Mouse (Mus musculus): Measurements from ENCODE around the gene Dab2. TPM values are rescaled to one million over a fixed set of nuclear protein-coding genes. Genes with fewer than 3 reads are reported as not detected.

The Dab2 gene
- polyA plus RNA-seq, 1 experiment from 2014 or later = 77.8 TPM

DNA sequence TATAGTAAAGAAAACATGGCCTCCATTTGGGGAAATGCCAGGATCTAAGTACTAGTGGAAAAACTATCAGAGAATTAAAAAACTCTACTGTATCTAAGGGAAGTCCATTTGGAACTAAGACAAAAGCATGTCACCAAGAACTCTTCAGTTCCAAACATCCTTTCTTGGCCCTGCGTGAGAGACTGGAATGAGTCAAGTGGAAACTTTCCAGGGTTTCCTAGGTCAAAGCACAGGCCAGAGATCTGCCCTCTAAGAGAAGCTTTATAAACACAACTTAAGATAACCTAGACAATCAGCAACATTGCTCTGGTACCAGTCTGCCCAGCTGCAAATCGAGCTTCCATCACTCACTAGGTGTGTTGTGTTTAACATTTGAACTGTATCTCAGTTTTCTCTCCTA is 31.8 kb downstream of the Dab2 start:
- Histone ChIP-seq H3K27ac (no peak overlapping the region), H3K4me3 (replicated peaks) (no peak overlapping the region), H3K27me3 (no peaks in the 10 kb centered on the region), H3K9ac (no peak overlapping the region), H3K4me1 (no peaks in the 10 kb centered on the region), H3K4me2 (no peak overlapping the region), H3K9me3 (replicated peaks) (no peaks in the 10 kb centered on the region), H3K36me3 (no peaks in the 10 kb centered on the region)
- ATAC-seq (replicated peaks; ENCODE audit: low FRiP score) = no peak
- WGBS = 42% methylated on average over 2 of the region's 2 CpGs

DNA sequence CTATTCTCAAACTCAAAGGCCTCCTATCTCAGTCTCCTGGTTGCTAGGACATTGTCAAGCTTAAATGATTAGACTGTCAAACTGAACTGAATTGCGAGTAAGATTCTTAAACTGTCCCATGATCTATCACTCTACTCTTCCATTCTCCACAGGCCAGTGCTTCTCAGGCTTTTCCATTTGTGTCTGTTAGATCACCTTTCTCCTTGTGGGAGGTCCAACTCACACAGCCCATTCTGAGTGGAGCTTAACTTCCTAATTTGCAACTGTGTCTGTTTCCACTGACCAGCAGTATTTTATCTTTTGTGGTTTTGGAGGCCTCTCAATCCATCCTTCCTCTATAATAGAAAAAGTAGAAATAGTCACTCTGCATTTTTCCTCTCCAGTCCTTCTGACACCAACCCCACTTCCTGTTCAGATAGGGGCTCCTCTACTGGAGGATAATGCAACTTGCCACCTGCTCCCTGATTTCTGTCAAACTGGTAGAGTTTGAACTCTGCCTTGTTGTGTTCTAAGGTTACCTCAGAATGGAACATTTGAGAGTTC is 35.1 kb downstream of the Dab2 start:
- no peak for ATAC-seq (replicated peaks; ENCODE audit: low FRiP score)
- Histone ChIP-seq H3K9me3 (replicated peaks) (no peaks in the 10 kb centered on the region), H3K27me3 (no peaks in the 10 kb centered on the region), H3K27ac (no peak overlapping the region), H3K4me2 (no peak overlapping the region), H3K4me3 (replicated peaks) (no peak overlapping the region), H3K36me3 (no peaks in the 10 kb centered on the region), H3K4me1 (no peaks in the 10 kb centered on the region), H3K9ac (no peak overlapping the region)
- WGBS = 79% methylated on average over 1 of the region's 1 CpGs

DNA sequence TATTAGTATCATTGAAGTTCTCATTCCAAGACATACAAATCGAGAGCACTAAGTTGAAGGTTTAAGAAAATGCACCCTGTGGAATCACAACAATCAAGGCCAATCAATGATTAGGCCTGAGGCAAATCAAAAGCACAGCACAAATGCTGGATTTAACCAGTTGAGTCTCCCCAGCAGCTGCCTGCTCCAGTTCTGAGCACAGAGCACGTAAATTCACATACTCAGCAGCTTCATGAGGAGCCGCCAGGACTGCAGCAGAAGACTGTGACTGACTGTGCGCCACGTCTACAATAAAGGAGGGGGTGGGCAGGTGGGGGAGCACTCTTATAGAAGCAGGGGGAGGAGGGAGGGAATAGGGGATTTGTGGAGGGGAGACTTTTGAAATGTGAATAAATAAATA is 40.2 kb downstream of the Dab2 start:
- Histone ChIP-seq H3K27me3 (no peaks in the 10 kb centered on the region), H3K36me3 (no peaks in the 10 kb centered on the region), H3K9me3 (replicated peaks) (no peaks in the 10 kb centered on the region), H3K9ac (no peak overlapping the region), H3K4me3 (replicated peaks) (no peak overlapping the region), H3K4me1 (no peaks in the 10 kb centered on the region), H3K27ac (no peak overlapping the region), H3K4me2 (no peak overlapping the region)
- 65% methylated on average over 5 of the region's 5 CpGs for WGBS
- no peak for ATAC-seq (replicated peaks; ENCODE audit: low FRiP score)

DNA sequence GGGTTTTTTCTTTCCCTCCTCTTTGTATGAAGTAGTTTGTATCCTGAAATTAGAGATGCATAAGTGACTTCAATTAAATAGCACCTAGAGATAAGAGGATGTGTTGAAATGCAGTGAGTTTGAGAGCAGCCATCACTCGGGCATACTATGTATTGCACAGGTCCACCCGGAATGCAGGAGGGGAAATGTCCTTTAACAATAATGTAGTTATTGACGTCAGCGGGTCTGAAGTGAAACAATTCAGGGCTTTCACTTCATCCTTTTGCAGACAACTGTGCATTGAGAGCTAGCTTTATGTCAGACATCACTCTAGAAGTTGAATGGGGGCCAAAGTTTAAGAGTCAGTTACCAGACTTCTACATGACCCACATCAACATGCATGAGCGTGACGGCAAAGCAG is 40.8 kb downstream of the Dab2 start:
- no peak for ATAC-seq (replicated peaks; ENCODE audit: low FRiP score)

DNA sequence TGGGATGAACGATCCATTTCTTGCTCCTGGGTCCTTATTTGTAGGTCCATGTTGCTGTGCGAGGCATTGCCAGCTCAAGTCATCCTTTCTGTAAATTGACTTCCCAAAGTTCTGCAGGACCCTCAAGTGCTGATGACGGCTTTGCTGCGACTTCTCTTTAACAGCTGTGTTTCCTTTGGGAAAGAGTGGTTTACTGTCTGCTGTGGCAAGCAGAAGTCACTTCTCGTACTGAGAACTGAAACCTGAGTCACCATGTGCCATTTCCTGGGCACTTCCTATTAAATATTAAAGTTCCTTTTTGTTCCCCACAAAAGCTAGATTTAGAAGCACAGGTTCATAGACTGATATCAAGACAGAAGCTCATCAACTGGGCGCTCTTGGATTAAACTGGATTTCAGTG is 41.8 kb downstream of the Dab2 start:
- ATAC-seq (replicated peaks; ENCODE audit: low FRiP score) = no peak
- Histone ChIP-seq H3K4me3 (replicated peaks) (no peak overlapping the region), H3K27ac (no peak overlapping the region), H3K9me3 (replicated peaks) (no peaks in the 10 kb centered on the region), H3K27me3 (no peaks in the 10 kb centered on the region), H3K36me3 (no peaks in the 10 kb centered on the region), H3K9ac (no peak overlapping the region), H3K4me2 (no peak overlapping the region), H3K4me1 (no peaks in the 10 kb centered on the region)
- 84% methylated on average over 6 of the region's 6 CpGs for WGBS

More for the DNA sequence above, 40.8 kb downstream of the Dab2 start:
- H3K9me3 ChIP-seq (replicated peaks) = no peaks in the 10 kb centered on the region
- 82% methylated on average over 6 of the region's 6 CpGs for WGBS
- H3K36me3 ChIP-seq = no peaks in the 10 kb centered on the region
- no peaks in the 10 kb centered on the region for H3K27me3 ChIP-seq
- no peak overlapping the region for H3K27ac ChIP-seq
- H3K4me3 ChIP-seq (replicated peaks) = no peak overlapping the region
- no peak overlapping the region for H3K4me2 ChIP-seq
- H3K4me1 ChIP-seq = no peaks in the 10 kb centered on the region
- H3K9ac ChIP-seq = no peak overlapping the region

DNA sequence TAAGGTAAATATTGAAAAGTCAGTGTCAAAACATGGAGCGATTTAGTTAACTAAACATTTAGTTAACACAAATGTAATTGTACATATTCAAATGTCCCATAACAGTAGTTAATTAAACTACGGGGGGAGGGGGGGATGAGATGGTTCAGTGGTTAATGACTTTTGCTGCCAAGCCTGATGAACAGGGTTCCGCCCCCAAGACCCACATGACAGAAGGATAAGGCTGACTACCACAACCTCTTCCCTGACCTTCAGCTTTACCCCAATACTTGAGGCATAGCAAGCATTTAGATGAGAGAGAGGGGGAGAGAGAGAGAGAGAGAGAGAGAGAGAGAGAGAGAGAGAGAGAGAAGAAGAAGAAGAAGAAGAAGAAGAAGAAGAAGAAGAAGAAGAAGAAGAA is 54.3 kb downstream of the Dab2 start:
- no peaks in the 10 kb centered on the region for H3K27me3 ChIP-seq
- no peaks in the 10 kb centered on the region for H3K36me3 ChIP-seq
- no peaks in the 10 kb centered on the region for H3K9me3 ChIP-seq (replicated peaks)
- 79% methylated on average over 3 of the region's 3 CpGs for WGBS
- H3K4me2 ChIP-seq = no peak overlapping the region
- no peak for ATAC-seq (replicated peaks; ENCODE audit: low FRiP score)
- no peaks in the 10 kb centered on the region for H3K4me1 ChIP-seq
- H3K27ac ChIP-seq = no peak overlapping the region
- H3K9ac ChIP-seq = no peak overlapping the region
- H3K4me3 ChIP-seq (replicated peaks) = no peak overlapping the region

DNA sequence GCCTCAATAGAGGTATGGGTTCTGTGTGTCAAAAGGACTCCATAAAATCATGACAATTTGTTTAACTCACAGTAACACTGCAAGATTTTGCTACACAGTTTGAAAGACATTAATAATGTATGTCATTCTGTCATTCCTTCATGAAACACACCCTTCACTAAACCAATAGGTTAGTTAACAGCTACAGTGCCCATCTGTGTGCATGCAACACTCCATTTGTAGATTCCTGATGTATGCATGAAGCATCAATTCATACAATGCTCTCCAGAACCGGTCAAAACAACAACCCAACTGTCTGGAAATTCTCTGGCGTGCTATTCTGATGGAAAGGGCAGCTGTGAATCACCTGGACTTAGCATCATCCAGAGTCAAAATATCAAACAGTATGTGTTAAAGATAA is 60.3 kb downstream of the Dab2 start:
- Histone ChIP-seq H3K9ac (no peak overlapping the region), H3K27ac (no peak overlapping the region), H3K9me3 (replicated peaks) (no peaks in the 10 kb centered on the region), H3K36me3 (no peaks in the 10 kb centered on the region), H3K27me3 (no peaks in the 10 kb centered on the region), H3K4me3 (replicated peaks) (no peak overlapping the region), H3K4me1 (no peaks in the 10 kb centered on the region), H3K4me2 (no peak overlapping the region)
- no peak for ATAC-seq (replicated peaks; ENCODE audit: low FRiP score)
- WGBS = 88% methylated on average over 2 of the region's 2 CpGs

DNA sequence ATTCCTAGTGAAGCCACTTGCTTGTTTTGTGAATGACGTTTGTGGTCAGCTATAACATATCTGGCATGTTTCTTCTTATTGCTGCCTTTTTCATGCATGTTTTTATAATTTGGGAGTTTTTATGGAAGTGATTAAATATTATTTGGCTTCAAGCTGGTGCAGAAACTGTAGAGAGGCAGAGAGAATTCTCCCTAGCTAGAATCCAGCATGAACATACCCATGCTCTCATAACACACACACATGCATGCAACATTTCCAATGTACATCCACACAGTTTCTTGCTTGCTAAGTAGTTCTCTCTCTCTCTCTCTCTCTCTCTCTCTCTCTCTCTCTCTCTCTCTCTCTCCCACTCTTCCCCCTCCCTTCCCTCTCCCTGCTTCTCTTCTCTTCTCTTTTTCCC is 70.4 kb downstream of the Dab2 start:
- peaks cover 6% of the 10 kb centered on the region; the same call in 1 of the 2 replicates for H3K4me1 ChIP-seq
- WGBS = 48% methylated on average over 1 of the region's 1 CpGs
- no peak overlapping the region for H3K4me3 ChIP-seq (replicated peaks)
- H3K4me2 ChIP-seq = no peak overlapping the region
- H3K27ac ChIP-seq = no peak overlapping the region
- H3K9ac ChIP-seq = no peak overlapping the region
- no peak for ATAC-seq (replicated peaks; ENCODE audit: low FRiP score)
- H3K9me3 ChIP-seq (replicated peaks) = no peaks in the 10 kb centered on the region
- H3K36me3 ChIP-seq = no peaks in the 10 kb centered on the region
- no peaks in the 10 kb centered on the region for H3K27me3 ChIP-seq

DNA sequence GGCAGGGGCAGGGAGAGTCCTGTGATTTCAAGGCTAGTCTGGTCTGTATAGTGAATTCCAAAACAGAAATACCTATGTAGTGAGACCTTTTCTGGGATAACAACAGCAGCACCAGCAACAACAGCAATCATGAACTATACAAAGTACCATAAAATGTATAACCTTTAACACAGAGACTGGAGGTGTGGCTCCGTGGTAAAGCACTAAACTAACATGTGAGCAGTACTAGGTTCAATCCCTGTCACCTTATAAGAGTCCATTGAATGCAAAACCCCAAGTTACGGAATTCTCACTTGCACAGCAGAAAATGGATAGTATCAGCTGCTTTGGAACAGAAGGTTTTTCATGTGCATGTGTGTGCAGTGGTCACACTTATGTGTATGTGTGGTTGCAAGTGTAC is 71.9 kb downstream of the Dab2 start:
- WGBS = 89% methylated on average over 2 of the region's 2 CpGs

DNA sequence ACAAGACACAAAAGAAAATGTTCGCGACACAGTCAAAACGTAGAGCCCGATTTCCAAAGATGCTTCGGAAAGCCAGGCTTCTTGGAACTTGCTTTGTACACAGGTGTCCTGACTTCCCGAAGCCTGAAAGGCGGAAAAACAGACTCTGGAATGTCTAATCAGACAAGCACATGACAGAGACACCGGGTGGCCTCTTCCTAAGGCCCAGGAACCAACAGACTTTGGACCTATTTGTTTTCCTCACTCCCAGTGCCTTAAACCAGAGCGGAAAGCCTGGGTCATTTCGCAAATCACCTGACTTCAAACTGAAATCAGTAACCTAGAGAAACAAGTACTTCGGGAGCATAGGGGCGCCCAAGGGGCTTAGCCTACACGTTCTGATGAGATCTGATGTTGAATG is 75.4 kb downstream of the Dab2 start:
- Histone ChIP-seq H3K4me1 (no peaks in the 10 kb centered on the region), H3K4me3 (replicated peaks) (no peak overlapping the region), H3K4me2 (no peak overlapping the region), H3K36me3 (no peaks in the 10 kb centered on the region), H3K9me3 (replicated peaks) (no peaks in the 10 kb centered on the region), H3K27ac (no peak overlapping the region), H3K9ac (no peak overlapping the region), H3K27me3 (no peaks in the 10 kb centered on the region)
- 79% methylated on average over 13 of the region's 13 CpGs for WGBS
- ATAC-seq (replicated peaks; ENCODE audit: low FRiP score) = peak; percentile 22; the same call in 1 of the 2 replicates

More for the DNA sequence above, 71.9 kb downstream of the Dab2 start:
- no peak overlapping the region for H3K4me2 ChIP-seq
- no peaks in the 10 kb centered on the region for H3K27me3 ChIP-seq
- no peak for ATAC-seq (replicated peaks; ENCODE audit: low FRiP score)
- H3K4me1 ChIP-seq = peaks cover 6% of the 10 kb centered on the region; the same call in 1 of the 2 replicates
- H3K36me3 ChIP-seq = no peaks in the 10 kb centered on the region
- H3K4me3 ChIP-seq (replicated peaks) = no peak overlapping the region
- H3K9me3 ChIP-seq (replicated peaks) = no peaks in the 10 kb centered on the region
- H3K27ac ChIP-seq = no peak overlapping the region
- H3K9ac ChIP-seq = no peak overlapping the region

DNA sequence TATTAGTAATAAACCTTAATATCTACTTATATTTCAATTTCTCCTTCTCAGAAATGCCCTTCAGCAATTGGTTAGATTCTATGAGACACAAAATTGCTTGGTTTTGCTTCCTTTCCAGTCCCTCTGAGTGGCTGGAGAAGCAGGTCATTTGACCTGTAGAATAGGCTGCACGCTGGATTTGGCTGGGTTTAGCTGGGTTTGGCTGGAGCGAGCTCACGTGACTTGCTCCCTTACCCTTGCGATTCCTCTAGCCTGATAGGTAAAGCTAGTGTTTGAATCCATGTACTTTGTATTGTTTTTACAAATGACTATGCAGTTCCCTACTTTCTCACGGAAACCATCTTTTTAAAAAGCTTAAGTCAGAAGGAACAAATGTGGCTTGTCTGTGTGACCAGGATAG is 76.4 kb downstream of the Dab2 start:
- Histone ChIP-seq H3K9ac (no peak overlapping the region), H3K9me3 (replicated peaks) (no peaks in the 10 kb centered on the region), H3K4me1 (no peaks in the 10 kb centered on the region), H3K36me3 (no peaks in the 10 kb centered on the region), H3K4me2 (no peak overlapping the region), H3K27ac (no peak overlapping the region), H3K27me3 (no peaks in the 10 kb centered on the region), H3K4me3 (replicated peaks) (no peak overlapping the region)
- ATAC-seq (replicated peaks; ENCODE audit: low FRiP score) = no peak
- WGBS = 74% methylated on average over 5 of the region's 5 CpGs

DNA sequence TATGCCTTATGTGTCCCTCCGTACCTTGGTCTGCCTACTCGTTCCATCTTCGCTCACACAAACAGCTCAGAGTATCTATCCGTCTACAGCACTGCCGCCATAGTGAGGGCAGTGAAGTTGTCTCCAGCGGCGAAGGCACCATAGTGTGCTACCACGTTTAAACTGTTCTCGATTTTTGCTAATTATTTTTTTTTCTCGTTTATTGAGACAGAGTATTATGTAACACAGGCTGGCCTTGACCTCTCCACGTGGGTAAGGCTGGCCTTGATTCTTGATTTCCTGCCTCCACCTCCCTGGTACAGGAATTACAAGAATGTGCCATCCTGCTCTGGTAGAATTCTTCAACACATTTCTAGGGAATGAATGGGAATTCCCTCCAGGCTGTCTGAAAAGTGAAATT is 77.2 kb downstream of the Dab2 start:
- ATAC-seq (replicated peaks; ENCODE audit: low FRiP score) = no peak
- Histone ChIP-seq H3K4me3 (replicated peaks) (no peak overlapping the region), H3K27me3 (no peaks in the 10 kb centered on the region), H3K9me3 (replicated peaks) (no peaks in the 10 kb centered on the region), H3K4me2 (no peak overlapping the region), H3K27ac (no peak overlapping the region), H3K9ac (no peak overlapping the region), H3K4me1 (no peaks in the 10 kb centered on the region), H3K36me3 (no peaks in the 10 kb centered on the region)
- WGBS = 80% methylated on average over 11 of the region's 11 CpGs

DNA sequence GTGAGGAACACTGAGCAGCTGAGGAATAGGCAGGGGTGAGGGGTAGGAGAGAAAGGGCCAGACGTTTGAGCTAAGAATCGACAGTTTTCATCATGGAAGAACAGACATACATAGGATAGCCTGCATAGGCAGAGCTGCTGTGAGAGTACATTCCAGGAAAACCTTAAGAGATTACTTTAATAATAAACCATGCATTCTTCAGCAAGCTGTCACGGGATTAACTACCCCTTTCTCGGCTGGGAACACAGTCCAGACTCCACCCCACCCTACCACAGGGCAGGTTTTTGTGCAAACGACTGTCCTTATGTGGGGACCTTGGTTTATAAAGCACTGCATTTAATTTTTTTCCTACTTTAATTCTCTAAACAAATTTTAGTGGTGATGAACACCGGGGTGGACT is 84.4 kb downstream of the Dab2 start:
- Histone ChIP-seq H3K4me1 (peaks cover 39% of the 10 kb centered on the region), H3K36me3 (no peaks in the 10 kb centered on the region), H3K4me3 (replicated peaks) (no peak overlapping the region), H3K4me2 (peak overlapping the region; percentile 29; the same call in 1 of the 2 replicates), H3K27me3 (no peaks in the 10 kb centered on the region), H3K9ac (no peak overlapping the region), H3K9me3 (replicated peaks) (no peaks in the 10 kb centered on the region), H3K27ac (peak overlapping the region; percentile 45; the same call in 1 of the 2 replicates)
- WGBS = 31% methylated on average over 6 of the region's 6 CpGs
- ATAC-seq (replicated peaks; ENCODE audit: low FRiP score) = no peak

Data from kidney, embryonic 15.5 days (tissue).